Mouse (Mus musculus) brain, embryonic 14.5 days (tissue): ENCODE measurements at regions not wholly inside any gene's neighbourhood (a gene's known extent, or its start where the extent isn't known, plus 50 kb on each side); places are given as distances from the start of the nearest gene placed in this dataset.

Source experiments
- CTCF ChIP-seq: fragments of 200-500 bp; IDR thresholded peaks from 2 replicates; pipeline ENCODE4 v1.5.1; 2012; ENCODE audit warnings: inconsistent platforms, mild to moderate bottlenecking, moderate library complexity, borderline replicate concordance; ENCODE audit not compliant: insufficient read depth, insufficient read length; ENCODE audit errors: extremely low read depth
- POLR2A ChIP-seq: fragments of 200-500 bp; IDR thresholded peaks from 2 replicates; pipeline ENCODE4 v1.6.1; 2012; ENCODE audit warnings: mild to moderate bottlenecking, inconsistent platforms, borderline replicate concordance; ENCODE audit not compliant: poor library complexity, insufficient read depth, insufficient read length, severe bottlenecking; ENCODE audit errors: extremely low read depth

DNA sequence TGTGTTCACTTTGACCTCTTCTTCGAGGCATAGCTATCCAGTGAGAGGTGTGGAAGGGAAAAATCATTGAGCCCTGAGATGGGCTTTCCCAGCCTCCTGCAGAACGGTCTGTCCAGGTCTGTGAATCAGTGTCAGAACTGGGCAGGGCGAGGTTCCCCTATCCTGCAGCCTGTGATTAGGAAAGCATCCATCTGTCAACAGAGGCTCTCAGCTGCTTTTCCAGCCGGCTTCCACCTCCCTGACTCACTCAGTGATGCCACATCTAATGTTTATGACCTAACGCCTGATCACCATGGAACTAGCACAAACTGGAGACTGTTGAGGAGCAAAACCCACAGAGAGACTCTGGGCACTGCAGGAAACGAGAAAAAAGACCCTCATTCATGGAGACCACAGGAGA lies 148.1 kb upstream of the Ccn2 start:
- TF ChIP-seq CTCF (no peak), POLR2A (no peak)
